Mouse (Mus musculus): Measurements from ENCODE around the gene 9230102O04Rik. TPM values are rescaled to one million over a fixed set of nuclear protein-coding genes. Genes with fewer than 3 reads are reported as not detected.

Gene 9230102O04Rik
- total RNA-seq (2023), result not detected in 2 replicates

DNA sequence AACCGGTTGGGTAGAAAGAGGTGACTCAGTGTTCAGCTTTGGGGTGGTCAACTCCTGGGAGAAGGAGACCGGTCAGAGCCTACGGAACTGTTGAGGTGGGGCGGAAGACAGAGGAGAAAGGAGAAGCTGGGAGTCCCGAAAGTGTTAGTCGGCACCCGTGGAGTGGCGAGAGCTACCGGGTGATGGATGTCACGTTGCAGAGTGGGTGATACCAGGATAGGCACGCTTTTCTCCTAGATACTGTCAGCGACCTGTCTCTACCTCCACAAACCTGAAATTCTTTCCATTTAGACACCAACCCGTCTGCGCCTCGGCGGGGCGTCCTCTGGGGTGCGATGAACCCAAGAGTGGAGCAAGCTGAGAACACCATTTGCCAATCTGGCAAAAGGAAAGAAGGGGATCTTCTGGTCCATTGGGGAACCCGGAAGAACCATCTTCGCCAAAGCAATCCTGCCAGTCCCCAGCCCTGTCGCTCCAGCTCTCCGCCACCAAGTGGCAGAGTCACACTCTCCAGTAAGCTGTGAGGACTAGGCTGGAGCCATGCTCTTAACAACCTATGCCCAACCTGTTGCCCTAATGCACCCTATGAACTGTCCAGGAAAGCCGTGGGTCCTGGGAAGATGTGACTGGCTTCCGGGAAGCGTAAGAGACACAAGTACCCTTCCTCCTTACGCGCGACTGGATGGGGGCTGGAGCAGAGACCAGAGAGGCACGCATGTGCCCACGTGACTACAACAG is at the start of gene 9230102O04Rik:
Gene 9230102O04Rik, minus strand, starts transcription at position 628 of the 738 bp plus-strand sequence.

DNA sequence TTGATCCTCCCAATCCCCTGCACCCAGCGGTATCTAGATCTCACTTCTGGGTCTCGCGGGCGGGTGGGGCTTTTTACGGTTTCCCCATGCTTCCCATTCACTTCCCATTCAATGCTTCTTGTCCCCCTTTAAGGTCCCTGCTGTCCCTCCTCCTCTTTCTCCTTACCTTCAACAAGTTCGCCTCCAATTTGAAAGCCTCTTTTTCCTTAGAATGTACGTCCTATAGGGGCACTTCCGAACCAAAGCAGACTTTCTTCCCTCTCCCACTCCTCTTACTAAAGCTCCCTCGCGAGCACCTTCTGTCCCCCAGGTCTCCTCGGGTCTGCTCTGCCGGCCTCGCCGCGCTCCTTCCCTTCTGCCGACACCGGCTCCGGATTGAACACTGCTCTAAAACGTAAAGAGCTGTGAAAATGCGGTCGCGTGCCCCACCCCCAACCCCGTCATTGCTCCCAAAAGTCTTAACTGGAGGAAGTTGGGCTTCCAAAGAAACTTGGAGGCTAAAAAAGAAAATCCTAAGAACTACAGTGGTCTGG is 377 bp upstream of the 9230102O04Rik start, which contains the start of gene Gata3:
Gene Gata3, minus strand, starts transcription at position 384 of the 533 bp plus-strand sequence.

DNA sequence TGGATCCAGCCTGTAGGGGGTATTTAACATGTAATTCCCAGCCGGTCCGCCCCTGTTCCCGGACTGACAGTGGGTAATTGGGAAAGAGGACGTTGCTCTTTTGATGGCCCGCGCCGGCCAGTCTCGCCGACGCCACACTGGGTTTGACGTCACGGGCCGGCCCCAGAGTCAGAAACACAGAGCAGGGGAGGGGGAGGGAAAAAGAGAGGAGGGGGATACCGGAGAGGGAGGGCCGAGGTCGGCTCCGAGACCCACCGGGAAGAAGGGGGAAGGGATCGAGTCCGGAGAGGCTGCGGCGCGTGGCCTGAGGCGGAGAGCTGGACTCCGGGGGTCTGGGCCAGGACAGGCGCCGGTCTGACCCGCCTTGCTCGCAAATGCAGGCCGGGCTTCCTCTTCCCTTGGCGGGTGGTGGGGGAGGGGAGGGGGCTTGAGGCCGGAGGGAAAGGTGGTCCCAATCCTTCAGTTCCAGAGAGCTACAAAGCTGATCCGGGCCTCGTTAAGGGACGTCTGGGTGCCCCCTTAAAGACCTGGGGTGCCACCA is 8.2 kb downstream of the 9230102O04Rik start, which contains the start of gene 4930412O13Rik:
Gene 4930412O13Rik, plus strand, starts transcription at position 202 of the 541 bp plus-strand sequence.

Other genes starting within 250 kb of the 9230102O04Rik start
- not detected in 2 replicates for gene 4930412O13Rik, start 8.3 kb downstream of the 9230102O04Rik start, total RNA-seq (2023)
- gene Gata3, start 494 bp upstream of the 9230102O04Rik start, total RNA-seq (2023), result 0.32 and 1.0 TPM in 2 replicates
- 7.9 TPM in 2 replicates for gene Taf3, start 159.1 kb upstream of the 9230102O04Rik start, total RNA-seq (2023)
- 92.0 and 99.3 TPM in 2 replicates for gene Atp5c1, start 191.0 kb upstream of the 9230102O04Rik start, total RNA-seq (2023)
- 14.8 and 20.3 TPM in 2 replicates for gene Kin, start 191.1 kb upstream of the 9230102O04Rik start, total RNA-seq (2023)
- gene Itih2, start 241.9 kb upstream of the 9230102O04Rik start, total RNA-seq (2023), result not detected in 2 replicates